22 mouse cellular contexts compared by ENCODE assay signal in the genomic region with DNA sequence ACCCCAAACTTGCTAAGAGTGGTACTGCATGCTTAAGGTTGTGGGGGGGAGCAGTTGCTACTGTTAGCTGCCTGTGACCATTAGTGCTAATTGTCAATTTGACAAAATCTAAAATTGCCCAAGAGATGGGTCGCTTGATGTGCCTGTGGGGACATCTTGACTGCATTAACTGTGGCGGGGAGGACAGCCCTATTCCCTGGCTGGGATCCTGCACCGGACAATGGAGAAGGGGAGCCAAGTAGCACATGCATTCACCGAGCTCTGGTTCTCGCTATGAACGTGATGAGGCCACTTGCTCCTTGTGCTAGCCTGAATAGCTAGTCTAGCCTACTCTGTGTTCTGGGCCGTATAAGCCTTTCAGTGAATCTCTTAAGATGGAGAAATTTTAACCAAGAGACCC.
"Had no signal": no experiment of that assay in that cellular context is flagged by ENCODE, and none has a peak within 500 bp of the region (broad histone marks: within the 10 kb centered on the region; RNA-seq: fewer than 3 reads in every experiment).

No protein-coding gene starts in this region.

- H3K27me3 ChIP-seq: forebrain, embryonic 12.5 days; forebrain, embryonic 13.5 days; forebrain, embryonic 15.5 days had no signal

- H3K9me3 ChIP-seq: embryonic facial prominence, embryonic 10.5 days; embryonic facial prominence, embryonic 12.5 days; embryonic facial prominence, embryonic 13.5 days; embryonic facial prominence, embryonic 15.5 days; forebrain, embryonic 10.5 days; forebrain, embryonic 12.5 days; forebrain, embryonic 13.5 days; forebrain, embryonic 15.5 days had no signal

- DNase-seq: cerebellum, adult 9-11 months; embryo, embryonic 11 days; forebrain, postnatal 0 days; gastrocnemius, adult 2 months; gastrocnemius, postnatal 10 days; gastrocnemius, postnatal 14 days; gastrocnemius, postnatal 25 days; gastrocnemius, postnatal 36 days; heart, adult 11 months; heart, adult 18-20 months; heart, adult 2 months had no signal

- H3K27ac ChIP-seq: embryonic facial prominence, embryonic 10.5 days; embryonic facial prominence, embryonic 12.5 days; embryonic facial prominence, embryonic 13.5 days; embryonic facial prominence, embryonic 15.5 days; forebrain, embryonic 10.5 days; forebrain, embryonic 12.5 days; forebrain, embryonic 13.5 days; forebrain, embryonic 15.5 days; gastrocnemius, adult 2 months; heart, adult 2 months had no signal

- ATAC-seq: forebrain, embryonic 13.5 days; forebrain, embryonic 14.5 days; forebrain, embryonic 15.5 days; forebrain, embryonic 16.5 days; forebrain, postnatal 0 days had no signal

- H3K4me3 ChIP-seq: embryonic facial prominence, embryonic 10.5 days; embryonic facial prominence, embryonic 12.5 days; embryonic facial prominence, embryonic 13.5 days; embryonic facial prominence, embryonic 15.5 days; erythroblast, embryonic 14.5 days; forebrain, embryonic 10.5 days; forebrain, embryonic 12.5 days; forebrain, embryonic 13.5 days; forebrain, embryonic 15.5 days; gastrocnemius, adult 2 months; heart, adult 2 months had no signal

- H3K9ac ChIP-seq: embryonic facial prominence, embryonic 12.5 days; embryonic facial prominence, embryonic 13.5 days; embryonic facial prominence, embryonic 15.5 days; forebrain, embryonic 12.5 days; forebrain, embryonic 13.5 days; forebrain, embryonic 15.5 days; forebrain, postnatal 0 days had no signal

- H3K4me2 ChIP-seq: embryonic facial prominence, embryonic 12.5 days; embryonic facial prominence, embryonic 13.5 days; embryonic facial prominence, embryonic 15.5 days; forebrain, embryonic 12.5 days; forebrain, embryonic 13.5 days; forebrain, embryonic 15.5 days had no signal

- H3K36me3 ChIP-seq: embryonic facial prominence, embryonic 10.5 days; embryonic facial prominence, embryonic 12.5 days; embryonic facial prominence, embryonic 13.5 days; embryonic facial prominence, embryonic 15.5 days; forebrain, embryonic 10.5 days; forebrain, embryonic 12.5 days; forebrain, embryonic 15.5 days had no signal
